Comparison of ENCODE assay signal across 1 mouse cellular context in the genomic region with DNA sequence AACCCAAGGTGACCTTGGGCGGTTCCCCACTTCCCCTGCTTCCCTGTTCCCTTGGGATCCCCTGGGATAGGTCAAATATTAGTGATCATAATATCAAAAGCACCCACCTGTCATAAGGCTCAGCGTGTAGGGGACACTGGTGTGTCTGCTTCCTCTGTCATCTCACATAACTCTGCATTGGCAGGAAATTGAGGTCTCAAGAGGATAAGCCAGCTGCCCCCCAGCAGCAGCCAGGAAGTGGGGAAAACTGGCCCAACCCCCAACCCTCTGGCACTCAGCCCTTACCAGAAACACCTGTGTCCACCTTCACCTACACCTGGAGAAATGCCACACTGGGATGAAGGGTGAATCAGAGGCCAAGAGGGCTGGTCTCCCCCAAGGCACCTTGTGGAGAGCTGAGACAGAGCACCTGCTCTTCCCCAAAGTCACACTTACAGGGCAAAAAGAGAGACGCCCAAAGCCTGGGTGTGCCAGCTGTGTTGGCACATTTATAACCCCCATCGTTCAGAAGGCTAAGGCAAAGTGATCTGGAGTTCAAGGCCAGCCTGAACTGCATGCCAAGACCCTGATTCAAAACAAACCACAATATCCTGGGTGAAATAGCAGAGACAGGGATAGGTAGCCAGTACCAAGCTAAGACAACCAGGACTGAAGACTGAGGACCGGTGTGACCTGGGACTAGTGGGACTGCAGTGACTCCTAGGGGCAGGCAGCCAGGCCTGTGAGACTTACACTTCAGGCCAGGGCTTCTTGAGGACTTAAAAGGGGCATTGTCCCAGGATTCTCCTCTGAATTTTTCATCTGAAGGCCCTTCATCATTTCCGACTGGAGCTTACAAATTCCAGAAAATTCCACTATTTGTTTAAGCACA.
TF ChIP-seq lines count a peak whose summit lies in the region.

No protein-coding gene starts in this region.

TF ChIP-seq in ES-E14, 5 proteins besides CTCF, POLR2A, EP300 and RAD21 (continued from another document):
- TF ChIP-seq ZNF384 (IDR thresholded peaks at IDR 0.05; ENCODE audit: low read depth, low read length) = no peak
